Mouse (Mus musculus) ES-Bruce4 (cell line): ENCODE data around the gene Pip4k2a. TPM values are rescaled to one million over a fixed set of nuclear protein-coding genes. Genes with fewer than 3 reads are reported as not detected.

Experiments used
- H3K27ac ChIP-seq: 2 replicates; pipeline ENCODE4 v1.5.1; 2012; ENCODE audit warnings: low read length, inconsistent platforms; ENCODE audit not compliant: insufficient read depth
- H3K27me3 ChIP-seq: 2 replicates; pipeline ENCODE4 v1.6.1; 2012; ENCODE audit warnings: mild to moderate bottlenecking, low read length, inconsistent platforms; ENCODE audit not compliant: control insufficient read depth, poor library complexity, insufficient read depth, severe bottlenecking
- H3K36me3 ChIP-seq: 2 replicates; pipeline ENCODE4 v1.6.1; 2012; ENCODE audit warnings: inconsistent platforms, mild to moderate bottlenecking, low read length, moderate library complexity; ENCODE audit not compliant: control insufficient read depth, poor library complexity, insufficient read depth, severe bottlenecking
- H3K4me1 ChIP-seq: one replicate; pipeline ENCODE4 v1.8.1; 2011; ENCODE audit warnings: low read length; ENCODE audit not compliant: control insufficient read depth, insufficient read depth
- H3K4me3 ChIP-seq: 2 replicates; pipeline ENCODE4 v1.5.1; 2011; ENCODE audit warnings: low read depth, mild to moderate bottlenecking, low read length
- H3K9ac ChIP-seq: 2 replicates; pipeline ENCODE4 v1.6.1; 2012; ENCODE audit warnings: low read depth, mild to moderate bottlenecking, inconsistent platforms; ENCODE audit not compliant: poor library complexity, severe bottlenecking
- H3K9me3 ChIP-seq: replicated peaks from 2 replicates; pipeline ENCODE4 v1.6.1; 2012; ENCODE audit warnings: mild to moderate bottlenecking, low read length, inconsistent platforms; ENCODE audit not compliant: control insufficient read depth, poor library complexity, insufficient read depth, severe bottlenecking
- CTCF ChIP-seq: IDR thresholded peaks from one replicate; pipeline ENCODE4 v1.8.1; 2011; ENCODE audit warnings: low read depth, low read length
- EP300 ChIP-seq: IDR thresholded peaks from 2 replicates; pipeline ENCODE4 v1.6.1; 2011; ENCODE audit warnings: low read depth, low read length; ENCODE audit not compliant: insufficient read depth
- POLR2A ChIP-seq: IDR thresholded peaks from one replicate; pipeline ENCODE4 v1.8.1; 2011; ENCODE audit warnings: low read length; ENCODE audit not compliant: insufficient read depth
- polyA plus RNA-seq: library from polyadenylated mRNA; stranded (reverse); fragments of >200 nt; gene quantifications from 2 replicates; pipeline ENCODE4 v1.2.4, GENCODE M21; 2011; ENCODE audit warnings: low read depth; ENCODE audit not compliant: missing spikeins, insufficient read depth, insufficient read length

The Pip4k2a gene
- polyA plus RNA-seq, 1 experiment: 9.6 TPM

- H3K4me1 ChIP-seq: peaks cover 1% of the 10 kb centered on the region
- H3K9me3 ChIP-seq: no peaks in the 10 kb centered on the region
- H3K27me3 ChIP-seq: no peaks in the 10 kb centered on the region
- no peak overlapping the region for H3K4me3 ChIP-seq
- no peak for TF ChIP-seq POLR2A
- TF ChIP-seq EP300: no peak
- TF ChIP-seq CTCF: no peak
- H3K36me3 ChIP-seq: no peaks in the 10 kb centered on the region
- no peak overlapping the region for H3K9ac ChIP-seq
- no peak overlapping the region for H3K27ac ChIP-seq
Measured at GRCm38 (mm10) chr2:18976175-18976574, 21.8 kb downstream of the Pip4k2a start.

- Histone ChIP-seq H3K4me3 (no peak overlapping the region), H3K9me3 (no peaks in the 10 kb centered on the region), H3K36me3 (no peaks in the 10 kb centered on the region), H3K9ac (no peak overlapping the region), H3K27ac (no peak overlapping the region), H3K27me3 (no peaks in the 10 kb centered on the region), H3K4me1 (peaks cover 1% of the 10 kb centered on the region)
- TF ChIP-seq POLR2A: no peak
- no peak for TF ChIP-seq CTCF
- no peak for TF ChIP-seq EP300
Measured at GRCm38 (mm10) chr2:18974882-18975645, 22.9 kb downstream of the Pip4k2a start.

GRCm38 (mm10) chr2:18971564-18971963 lies 26.4 kb downstream of the Pip4k2a start:
- Histone ChIP-seq H3K4me1 (peaks cover 1% of the 10 kb centered on the region), H3K9ac (no peak overlapping the region), H3K4me3 (no peak overlapping the region), H3K9me3 (no peaks in the 10 kb centered on the region), H3K36me3 (no peaks in the 10 kb centered on the region), H3K27ac (no peak overlapping the region), H3K27me3 (no peaks in the 10 kb centered on the region)
- no peak for TF ChIP-seq POLR2A
- TF ChIP-seq CTCF: no peak

- no peak overlapping the region for H3K4me3 ChIP-seq
- no peaks in the 10 kb centered on the region for H3K27me3 ChIP-seq
- no peak overlapping the region for H3K27ac ChIP-seq
- H3K36me3 ChIP-seq: no peaks in the 10 kb centered on the region
- H3K9me3 ChIP-seq: no peaks in the 10 kb centered on the region
- H3K9ac ChIP-seq: no peak overlapping the region
- TF ChIP-seq POLR2A (no peak), CTCF (no peak), EP300 (no peak)
- H3K4me1 ChIP-seq: peaks cover 1% of the 10 kb centered on the region
Measured at GRCm38 (mm10) chr2:18970461-18970860, 27.5 kb downstream of the Pip4k2a start.

GRCm38 (mm10) chr2:18969066-18969681 lies 28.8 kb downstream of the Pip4k2a start:
- no peak for TF ChIP-seq EP300
- TF ChIP-seq POLR2A: no peak
- TF ChIP-seq CTCF: no peak
- Histone ChIP-seq H3K27me3 (no peaks in the 10 kb centered on the region), H3K9ac (no peak overlapping the region), H3K4me3 (no peak overlapping the region), H3K9me3 (no peaks in the 10 kb centered on the region), H3K4me1 (no peaks in the 10 kb centered on the region), H3K27ac (no peak overlapping the region), H3K36me3 (no peaks in the 10 kb centered on the region)

- Histone ChIP-seq H3K27me3 (no peaks in the 10 kb centered on the region), H3K9me3 (no peaks in the 10 kb centered on the region), H3K36me3 (no peaks in the 10 kb centered on the region), H3K4me3 (no peak overlapping the region), H3K27ac (no peak overlapping the region), H3K9ac (no peak overlapping the region), H3K4me1 (no peaks in the 10 kb centered on the region)
- TF ChIP-seq CTCF (no peak), EP300 (no peak), POLR2A (no peak)
Measured at GRCm38 (mm10) chr2:18967451-18968063, 30.4 kb downstream of the Pip4k2a start.
